Mouse (Mus musculus): ENCODE measurements around the gene Rnf168.

Rnf168 gene

GRCm38 (mm10) chr16:32316601-32317000 is 39.3 kb downstream of the Rnf168 start:
- DNase-seq: no peak

GRCm38 (mm10) chr16:32323953-32324352 is 46.7 kb downstream of the Rnf168 start:
- no peak for DNase-seq

- DNase-seq: no peak
Measured at GRCm38 (mm10) chr16:32330876-32331670, 53.8 kb downstream of the Rnf168 start.

GRCm38 (mm10) chr16:32332040-32332555 is 54.8 kb downstream of the Rnf168 start, which contains the start of gene Ubxn7:
Gene Ubxn7 (plus strand): TSS chr16:32332257.
- DNase-seq: peak; percentile 98

- DNase-seq: peak; percentile 61
Measured at GRCm38 (mm10) chr16:32332556-32333511, 55.6 kb downstream of the Rnf168 start.

GRCm38 (mm10) chr16:32335146-32335545 is 57.9 kb downstream of the Rnf168 start:
- no peak for DNase-seq

- no peak for DNase-seq
Measured at GRCm38 (mm10) chr16:32336026-32336780, 58.9 kb downstream of the Rnf168 start.

GRCm38 (mm10) chr16:32337001-32337400 is 59.7 kb downstream of the Rnf168 start:
- no peak for DNase-seq

GRCm38 (mm10) chr16:32340451-32340850 is 63.2 kb downstream of the Rnf168 start:
- DNase-seq: no peak

- no peak for DNase-seq
Measured at GRCm38 (mm10) chr16:32345521-32345920, 68.3 kb downstream of the Rnf168 start.

GRCm38 (mm10) chr16:32350776-32351175 is 73.5 kb downstream of the Rnf168 start:
- no peak for DNase-seq
